Mouse (Mus musculus) ES-E14 (cell line): ENCODE measurements around the gene Cnst. TPM values are rescaled to one million over a fixed set of nuclear protein-coding genes. Genes with fewer than 3 reads are reported as not detected.
"Not testable (repeated sequence)": the region's sequence is repeated elsewhere in the genome, so short reads cannot be mapped to it uniquely, and the experiment has no call there.

Experiments
- DNase-seq: peaks from one replicate; pipeline ENCODE4 v3.0.0-alpha.2; 2013; ENCODE audit warnings: low read depth, low spot score
- H3K27ac ChIP-seq: 2 replicates; pipeline ENCODE4 v1.5.1; 2012; ENCODE audit warnings: low read depth, mild to moderate bottlenecking, low read length, moderate library complexity, mixed read lengths; ENCODE audit not compliant: poor library complexity, insufficient read depth, severe bottlenecking
- H3K36me3 ChIP-seq: 2 replicates; pipeline ENCODE4 v1.6.1; 2012; ENCODE audit warnings: mild to moderate bottlenecking, low read length, moderate library complexity, mixed read lengths; ENCODE audit not compliant: control insufficient read depth, poor library complexity, insufficient read depth, severe bottlenecking
- H3K4me1 ChIP-seq, 2 experiments: fragments of 150-350 bp in 1 of 2; sonication (generic) in 1 of 2; 2 replicates each; pipeline ENCODE4 v1.6.1; 2012; ENCODE audit warnings: low read length in 2 of 2, mild to moderate bottlenecking in 1 of 2, mixed read lengths in 1 of 2; ENCODE audit not compliant: control insufficient read depth in 2 of 2, insufficient read depth in 2 of 2, poor library complexity in 1 of 2
- H3K4me3 ChIP-seq, 2 experiments: fragments of 150-350 bp in 1 of 2; sonication (generic) in 1 of 2; 2 replicates each; pipeline ENCODE4 v1.5.1; 2012; ENCODE audit warnings: low read length in 2 of 2, low read depth in 1 of 2, mild to moderate bottlenecking in 1 of 2, mixed read lengths in 1 of 2; ENCODE audit not compliant: insufficient read depth in 1 of 2, poor library complexity in 1 of 2, severe bottlenecking in 1 of 2
- H3K9ac ChIP-seq: 2 replicates; pipeline ENCODE4 v1.6.1; 2012; ENCODE audit warnings: low read depth, mild to moderate bottlenecking, low read length, mixed read lengths; ENCODE audit not compliant: poor library complexity, insufficient read depth, severe bottlenecking
- H3K9me3 ChIP-seq: fragments of 150-350 bp; sonication (generic); 2 replicates; pipeline ENCODE4 v1.6.1; 2012; ENCODE audit warnings: low read depth, mild to moderate bottlenecking, low read length; ENCODE audit not compliant: control insufficient read depth, insufficient read depth
- CHD2 ChIP-seq: IDR thresholded peaks from 2 replicates; pipeline ENCODE4 v1.6.1; 2014; ENCODE audit warnings: mild to moderate bottlenecking, low read depth, low read length, inconsistent platforms
- HCFC1 ChIP-seq: IDR thresholded peaks from 2 replicates; pipeline ENCODE4 v1.6.1; 2012; ENCODE audit warnings: low read length, inconsistent platforms, borderline replicate concordance; ENCODE audit not compliant: insufficient read depth
- MAFK ChIP-seq: IDR thresholded peaks from 2 replicates; pipeline ENCODE4 v1.6.1; 2014; ENCODE audit warnings: mild to moderate bottlenecking, low read depth, low read length, inconsistent platforms; ENCODE audit not compliant: insufficient read depth
- ZC3H11A ChIP-seq: IDR thresholded peaks from 2 replicates; pipeline ENCODE4 v1.6.1; 2012; ENCODE audit warnings: low read depth, mild to moderate bottlenecking, inconsistent platforms, low read length, borderline replicate concordance
- ZNF384 ChIP-seq: IDR thresholded peaks from 2 replicates; pipeline ENCODE4 v1.6.1; 2012; ENCODE audit warnings: low read depth, low read length, inconsistent platforms
- in situ Hi-C, 2 experiments: fragments of 600-800 bp; cut with MboI; formaldehyde crosslinking; loops; one replicate each; pipeline ENCODE4 v1.15.1; 2025; ENCODE audit warnings: low sequenced_read_pairs in 2 of 2, inconsistent platforms in 1 of 2; ENCODE audit not compliant: unreplicated experiment in 2 of 2
- total RNA-seq: library from RNA; depleted of rRNA; stranded (reverse); fragments of 300-350 nt; gene quantifications from 2 replicates; pipeline ENCODE4 v1.2.3, GENCODE M21; 2012; rRNA removed

The Cnst gene
- 11.2 and 12.8 TPM in 2 replicates for total RNA-seq

DNA sequence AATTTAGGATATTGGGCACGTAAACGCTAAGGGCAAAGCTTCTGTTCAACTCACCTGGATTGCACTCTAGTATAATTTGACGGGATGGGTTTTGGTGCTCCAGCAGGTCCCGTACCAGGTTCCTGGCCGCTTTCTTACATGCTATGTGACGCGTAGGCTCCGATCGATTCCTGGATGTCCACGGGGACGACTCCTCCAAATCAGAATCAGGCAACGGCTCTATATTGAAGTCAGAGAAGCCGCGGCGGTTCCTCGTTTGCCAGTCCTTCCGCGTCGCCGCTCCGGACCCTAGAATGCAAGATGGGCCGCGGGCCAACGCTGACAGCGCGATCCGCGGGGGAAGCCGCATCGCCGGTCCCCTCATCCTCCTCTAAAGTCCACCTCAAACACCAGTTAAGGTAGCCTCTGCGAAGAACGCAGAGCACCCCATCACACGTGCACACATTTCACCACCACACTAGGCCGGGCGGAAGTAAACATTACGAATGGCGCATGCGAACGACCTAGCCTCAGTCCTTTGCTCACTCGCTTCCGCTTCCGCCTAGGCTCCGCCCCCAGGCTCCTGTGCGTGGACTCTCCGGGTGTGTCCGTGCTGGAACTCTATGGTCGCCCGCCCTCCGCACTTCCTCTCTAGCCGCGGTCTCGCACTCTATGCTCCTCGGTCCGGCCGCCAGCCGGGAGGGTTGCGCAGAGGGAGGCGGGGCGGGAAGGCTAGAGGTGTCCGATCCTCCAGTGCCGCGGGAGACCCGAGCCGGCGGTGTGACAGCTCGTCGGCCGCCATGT, at the start of gene Cnst, which contains the start of gene Tfb2m:
Cnst (plus strand) TSS at position 603 of the 783 bp plus-strand sequence.
Tfb2m (minus strand) TSS at position 500 of the 783 bp plus-strand sequence.
- H3K9ac ChIP-seq: peak within 1 kb of the TSS; percentile 81

GRCm38 (mm10) chr1:179499257-179499656, 46.9 kb upstream of the Cnst start:
- Histone ChIP-seq H3K27ac (no peak overlapping the region), H3K36me3 (peaks cover 3% of the 10 kb centered on the region; the same call in 1 of the 2 replicates), H3K4me3 (no peak overlapping the region), H3K4me1 (no peaks in the 10 kb centered on the region; a peak in 1 of 4 replicates), H3K9me3 (no peaks in the 10 kb centered on the region), H3K9ac (no peak overlapping the region)
- DNase-seq: no peak
- TF ChIP-seq CHD2 (no peak), ZC3H11A (no peak), MAFK (no peak), HCFC1 (no peak), ZNF384 (no peak)
- in situ Hi-C loops: no loop called here

More for the DNA sequence above, at the start of gene Cnst, which contains the start of gene Tfb2m:
- H3K27ac ChIP-seq, H3K4me1 ChIP-seq, in situ Hi-C loops, H3K36me3 ChIP-seq, H3K9me3 ChIP-seq: not testable (repeated sequence)
- peak; percentile 97 for DNase-seq
- peak within 1 kb of the TSS; percentile 92 to 95 for H3K4me3 ChIP-seq
- TF ChIP-seq HCFC1: peak; percentile 72

DNA sequence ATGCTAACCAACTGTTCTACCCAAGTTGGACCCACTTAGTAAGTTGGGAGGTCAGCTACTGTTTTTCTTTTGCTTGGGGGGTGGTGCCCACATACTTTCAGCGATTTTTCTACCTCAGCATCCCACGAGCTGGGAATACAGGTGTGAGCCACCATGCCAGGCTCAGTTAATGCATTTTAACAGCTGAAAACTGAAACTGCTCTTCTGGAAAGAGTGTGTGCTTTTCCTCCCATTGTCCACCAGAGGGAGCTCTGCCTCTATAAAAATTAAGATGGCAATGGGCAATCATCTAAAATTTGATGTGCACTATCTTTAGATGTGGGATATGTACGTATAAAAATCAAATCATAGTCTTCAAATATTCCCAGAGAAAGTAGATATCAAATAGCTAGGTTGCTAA, 43.6 kb upstream of the Cnst start:
- Histone ChIP-seq H3K27ac (no peak overlapping the region), H3K9me3 (no peaks in the 10 kb centered on the region), H3K4me1 (no peaks in the 10 kb centered on the region; a peak in 1 of 4 replicates), H3K4me3 (no peak overlapping the region), H3K36me3 (peaks cover 3% of the 10 kb centered on the region; the same call in 1 of the 2 replicates), H3K9ac (no peak overlapping the region)
- no peak for DNase-seq
- TF ChIP-seq ZNF384: no peak
- no peak for TF ChIP-seq MAFK
- TF ChIP-seq ZC3H11A: 0 out of 2 replicates have a peak, but pooled peaks have one; percentile 5
- in situ Hi-C loops: no loop called here

- in situ Hi-C loops: no loop called here
- no peaks in the 10 kb centered on the region for H3K9me3 ChIP-seq
- H3K4me1 ChIP-seq: peaks cover 1 to 8% of the 10 kb centered on the region in 2 experiments; a peak in 1 of 4 replicates
- TF ChIP-seq HCFC1 (no peak), ZNF384 (no peak), CHD2 (no peak), MAFK (no peak), ZC3H11A (no peak)
- peak; percentile 47 for DNase-seq
- no peak overlapping the region for H3K27ac ChIP-seq
- no peaks in the 10 kb centered on the region for H3K36me3 ChIP-seq
- no peak overlapping the region for H3K9ac ChIP-seq
- no peak overlapping the region for H3K4me3 ChIP-seq
These were observed 39.4 kb upstream of the Cnst start for GRCm38 (mm10) chr1:179506530-179507315.
